Mouse (Mus musculus): ENCODE results near the gene Cdk4. TPM values are rescaled to one million over a fixed set of nuclear protein-coding genes. Genes with fewer than 3 reads are reported as not detected.

Cdk4 gene
- polyA plus RNA-seq, 1 experiment from 2014 or later, result 3,117 TPM

- H3K4me2 ChIP-seq (ENCODE audit: low read depth, low read length), result peak overlapping the region; percentile 17; the same call in 1 of the 2 replicates
- ATAC-seq (replicated peaks; ENCODE audit: insufficient number of reproducible peaks, low FRiP score, low TSS enrichment, low read depth), result no peak
- no peaks in the 10 kb centered on the region; the same call in 1 of the 2 replicates for H3K36me3 ChIP-seq (replicated peaks; ENCODE audit: control insufficient read depth, insufficient read depth, low read depth, low read length)
- WGBS, result 6% methylated on average over 57 of the region's 57 CpGs
- no peaks in the 10 kb centered on the region for H3K9me3 ChIP-seq (replicated peaks; ENCODE audit: control insufficient read depth, low read length)
- peak; percentile 61 for DNase-seq (ENCODE audit: low spot score)
- no peak overlapping the region for H3K27ac ChIP-seq (replicated peaks; ENCODE audit: low read depth, low read length)
- H3K9ac ChIP-seq (replicated peaks; ENCODE audit: low read length), result no peak overlapping the region
- no peak overlapping the region for H3K4me3 ChIP-seq (ENCODE audit: low read depth, low read length)
- peaks cover 39% of the 10 kb centered on the region for H3K27me3 ChIP-seq (ENCODE audit: control insufficient read depth, insufficient read depth, low read length)
- H3K4me1 ChIP-seq (ENCODE audit: control insufficient read depth, insufficient read depth, low read length), result 0 out of 2 replicates have a peak, but pooled peaks cover 3% of the 10 kb centered on the region
These were observed 27.5 kb downstream of the Cdk4 start for GRCm38 (mm10) chr10:127090560-127091411.

DNA sequence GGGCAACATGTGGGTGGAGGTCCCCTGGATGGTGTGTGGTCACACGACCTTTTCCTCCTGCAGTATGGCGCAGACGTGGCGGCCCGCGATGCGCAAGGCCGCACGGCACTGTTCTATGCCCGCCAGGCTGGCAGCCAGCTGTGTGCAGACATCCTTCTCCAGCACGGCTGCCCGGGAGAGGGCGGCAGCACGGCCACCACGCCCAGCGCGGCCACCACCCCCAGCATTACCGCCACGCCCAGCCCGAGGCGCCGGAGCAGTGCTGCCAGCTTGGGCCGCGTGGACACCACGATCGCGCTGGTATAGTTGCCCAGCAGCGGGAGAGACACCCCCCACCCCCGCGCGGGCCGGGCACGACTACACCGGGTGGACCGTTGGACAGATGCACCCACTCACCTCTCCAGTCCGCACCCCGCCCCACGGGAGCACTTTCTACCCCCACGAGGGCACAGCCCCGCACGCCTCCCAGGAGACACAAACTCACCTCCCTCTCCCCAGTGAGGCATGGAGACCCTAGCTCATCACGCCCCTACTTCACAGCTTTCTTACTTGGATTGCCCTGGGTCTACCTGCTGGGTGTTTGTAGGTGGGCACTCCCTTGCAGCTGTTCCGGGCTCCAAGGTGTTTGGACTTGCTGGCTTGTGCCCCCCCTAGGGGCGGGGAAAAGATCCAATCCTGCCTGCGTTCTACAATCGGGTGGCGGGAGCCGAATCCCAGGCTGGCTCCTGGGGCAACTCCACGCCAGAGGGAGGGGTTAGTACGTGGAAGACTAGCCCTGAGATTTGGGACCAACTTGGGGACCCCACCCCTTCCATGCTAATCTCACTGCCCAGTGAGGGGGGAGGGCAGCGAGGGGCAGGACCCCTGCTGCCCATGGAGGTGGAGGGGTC, 28.4 kb downstream of the Cdk4 start:
- Histone ChIP-seq H3K4me2 (ENCODE audit: low read depth, low read length) (0 out of 2 replicates have a peak overlapping the region, but pooled peaks have one; percentile 19), H3K9me3 (replicated peaks; ENCODE audit: control insufficient read depth, low read length) (no peaks in the 10 kb centered on the region), H3K36me3 (replicated peaks; ENCODE audit: control insufficient read depth, insufficient read depth, low read depth, low read length) (no peaks in the 10 kb centered on the region; the same call in 1 of the 2 replicates), H3K27ac (replicated peaks; ENCODE audit: low read depth, low read length) (no peak overlapping the region), H3K4me3 (ENCODE audit: low read depth, low read length) (no peak overlapping the region), H3K27me3 (ENCODE audit: control insufficient read depth, insufficient read depth, low read length) (peaks cover 39% of the 10 kb centered on the region), H3K4me1 (ENCODE audit: control insufficient read depth, insufficient read depth, low read length) (0 out of 2 replicates have a peak, but pooled peaks cover 3% of the 10 kb centered on the region), H3K9ac (replicated peaks; ENCODE audit: low read length) (no peak overlapping the region)
- DNase-seq (ENCODE audit: low spot score) (no peak), ATAC-seq (replicated peaks; ENCODE audit: insufficient number of reproducible peaks, low FRiP score, low TSS enrichment, low read depth) (peak; percentile 9; the same call in 1 of the 2 replicates)
- WGBS, result 7% methylated on average over 51 of the region's 51 CpGs

DNA sequence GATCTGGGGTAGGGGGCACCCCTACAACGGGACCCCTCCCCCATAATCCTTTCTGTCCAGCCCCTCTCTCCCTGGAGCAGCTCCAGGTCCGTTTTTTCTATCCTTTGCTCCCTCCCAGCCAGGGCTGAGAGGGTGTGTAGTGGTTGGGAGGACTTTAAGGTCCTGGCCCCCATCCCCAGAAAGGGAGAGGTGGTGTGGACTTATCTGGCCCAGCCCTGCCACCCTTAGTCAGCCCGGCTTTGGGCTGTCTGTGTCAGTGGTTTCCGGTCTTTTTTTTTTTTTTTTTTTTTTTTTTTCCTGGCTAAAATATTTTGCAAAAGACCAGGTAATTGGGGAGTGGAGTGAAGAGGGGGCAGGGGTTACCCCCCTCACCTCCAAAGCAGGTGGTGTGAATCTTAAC, 29.4 kb downstream of the Cdk4 start:
- H3K9me3 ChIP-seq (replicated peaks; ENCODE audit: control insufficient read depth, low read length), result no peaks in the 10 kb centered on the region
- DNase-seq (ENCODE audit: low spot score) (no peak), ATAC-seq (replicated peaks; ENCODE audit: insufficient number of reproducible peaks, low FRiP score, low TSS enrichment, low read depth) (no peak)
- peaks cover 39% of the 10 kb centered on the region for H3K27me3 ChIP-seq (ENCODE audit: control insufficient read depth, insufficient read depth, low read length)
- peaks cover 3% of the 10 kb centered on the region for H3K36me3 ChIP-seq (replicated peaks; ENCODE audit: control insufficient read depth, insufficient read depth, low read depth, low read length)
- H3K4me3 ChIP-seq (ENCODE audit: low read depth, low read length), result no peak overlapping the region
- WGBS, result 44% methylated on average over 4 of the region's 4 CpGs
- H3K4me1 ChIP-seq (ENCODE audit: control insufficient read depth, insufficient read depth, low read length), result 0 out of 2 replicates have a peak, but pooled peaks cover 3% of the 10 kb centered on the region
- no peak overlapping the region for H3K9ac ChIP-seq (replicated peaks; ENCODE audit: low read length)
- no peak overlapping the region for H3K27ac ChIP-seq (replicated peaks; ENCODE audit: low read depth, low read length)
- H3K4me2 ChIP-seq (ENCODE audit: low read depth, low read length), result no peak overlapping the region

DNA sequence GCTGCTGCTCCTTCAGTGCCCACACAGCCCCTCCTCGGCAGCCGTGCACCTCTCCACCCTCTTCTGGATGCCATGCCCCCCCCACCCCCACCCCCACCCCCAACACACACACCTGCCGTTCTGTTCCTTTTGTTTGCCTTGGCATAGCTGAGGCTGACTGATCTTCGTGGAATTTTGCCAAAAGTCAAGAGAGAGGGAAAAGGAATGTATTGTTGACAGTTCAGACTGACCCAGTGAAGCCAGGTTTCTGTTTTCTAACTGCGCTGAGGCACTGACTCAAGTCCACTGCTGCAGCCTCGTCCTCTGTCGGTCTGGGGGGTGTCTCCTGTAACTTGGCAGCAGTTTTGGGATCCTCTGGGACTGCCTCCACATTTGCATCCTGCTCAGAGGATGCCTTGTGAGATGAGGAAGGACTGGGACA, 31.1 kb downstream of the Cdk4 start:
- no peak overlapping the region for H3K4me2 ChIP-seq (ENCODE audit: low read depth, low read length)
- 62% methylated on average over 7 of the region's 7 CpGs for WGBS
- H3K4me3 ChIP-seq (ENCODE audit: low read depth, low read length), result no peak overlapping the region
- ATAC-seq (replicated peaks; ENCODE audit: insufficient number of reproducible peaks, low FRiP score, low TSS enrichment, low read depth) (no peak), DNase-seq (ENCODE audit: low spot score) (no peak)
- H3K27me3 ChIP-seq (ENCODE audit: control insufficient read depth, insufficient read depth, low read length), result peaks cover 34% of the 10 kb centered on the region
- 0 out of 2 replicates have a peak, but pooled peaks cover 3% of the 10 kb centered on the region for H3K4me1 ChIP-seq (ENCODE audit: control insufficient read depth, insufficient read depth, low read length)
- no peaks in the 10 kb centered on the region for H3K9me3 ChIP-seq (replicated peaks; ENCODE audit: control insufficient read depth, low read length)
- H3K9ac ChIP-seq (replicated peaks; ENCODE audit: low read length), result no peak overlapping the region
- H3K36me3 ChIP-seq (replicated peaks; ENCODE audit: control insufficient read depth, insufficient read depth, low read depth, low read length), result peaks cover 8% of the 10 kb centered on the region
- H3K27ac ChIP-seq (replicated peaks; ENCODE audit: low read depth, low read length), result no peak overlapping the region

DNA sequence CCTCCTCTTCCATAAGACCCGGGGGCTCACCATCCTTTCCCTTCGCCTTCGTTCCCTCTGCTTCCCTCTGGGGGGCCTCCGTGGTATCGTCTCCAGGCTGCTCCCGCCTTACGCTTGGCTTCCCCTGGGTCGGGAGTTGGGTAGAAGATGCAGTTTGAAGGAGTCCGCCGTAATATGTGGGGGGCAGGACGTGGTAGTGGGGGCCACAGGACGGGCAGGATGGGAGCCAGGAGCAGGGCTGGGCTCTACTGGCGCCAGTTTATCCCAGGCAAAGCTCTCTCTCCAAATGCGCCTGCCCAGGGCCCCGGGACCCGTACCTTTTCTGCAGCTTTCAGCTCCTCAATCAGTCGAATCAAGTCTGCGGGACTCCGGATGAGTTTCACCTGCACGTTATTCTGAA, 35.2 kb downstream of the Cdk4 start:
- Histone ChIP-seq H3K4me2 (ENCODE audit: low read depth, low read length) (no peak overlapping the region), H3K4me3 (ENCODE audit: low read depth, low read length) (no peak overlapping the region), H3K27ac (replicated peaks; ENCODE audit: low read depth, low read length) (no peak overlapping the region), H3K36me3 (replicated peaks; ENCODE audit: control insufficient read depth, insufficient read depth, low read depth, low read length) (peaks cover 8% of the 10 kb centered on the region), H3K4me1 (ENCODE audit: control insufficient read depth, insufficient read depth, low read length) (no peaks in the 10 kb centered on the region), H3K9me3 (replicated peaks; ENCODE audit: control insufficient read depth, low read length) (no peaks in the 10 kb centered on the region), H3K9ac (replicated peaks; ENCODE audit: low read length) (no peak overlapping the region), H3K27me3 (ENCODE audit: control insufficient read depth, insufficient read depth, low read length) (no peaks in the 10 kb centered on the region; the same call in 1 of the 2 replicates)
- ATAC-seq (replicated peaks; ENCODE audit: insufficient number of reproducible peaks, low FRiP score, low TSS enrichment, low read depth) (no peak), DNase-seq (ENCODE audit: low spot score) (no peak)
- WGBS, result 79% methylated on average over 20 of the region's 20 CpGs

DNA sequence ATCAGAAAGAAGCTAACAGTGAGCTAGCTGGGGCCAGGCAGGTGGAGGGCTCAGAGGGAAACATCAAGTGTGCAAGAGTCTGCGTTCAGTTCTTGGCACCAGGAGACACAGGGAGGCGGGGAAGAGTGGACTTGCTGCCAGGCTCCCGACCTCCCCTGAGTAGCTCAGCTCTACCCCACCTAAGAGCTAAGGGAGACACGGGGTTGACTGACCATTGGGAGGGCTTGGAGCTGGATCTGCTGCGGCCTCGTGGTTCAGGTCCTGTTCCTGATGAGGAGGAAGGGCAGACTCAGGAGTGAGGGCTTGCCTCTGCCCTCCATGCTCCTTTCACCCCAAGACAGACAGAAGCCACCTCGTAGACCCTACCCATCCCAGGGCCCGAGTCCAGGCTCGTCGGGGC, 35.9 kb downstream of the Cdk4 start:
- WGBS, result 82% methylated on average over 10 of the region's 10 CpGs
- DNase-seq (ENCODE audit: low spot score) (no peak), ATAC-seq (replicated peaks; ENCODE audit: insufficient number of reproducible peaks, low FRiP score, low TSS enrichment, low read depth) (no peak)
- Histone ChIP-seq H3K4me2 (ENCODE audit: low read depth, low read length) (no peak overlapping the region), H3K27ac (replicated peaks; ENCODE audit: low read depth, low read length) (no peak overlapping the region), H3K27me3 (ENCODE audit: control insufficient read depth, insufficient read depth, low read length) (no peaks in the 10 kb centered on the region), H3K9me3 (replicated peaks; ENCODE audit: control insufficient read depth, low read length) (no peaks in the 10 kb centered on the region), H3K36me3 (replicated peaks; ENCODE audit: control insufficient read depth, insufficient read depth, low read depth, low read length) (peaks cover 8% of the 10 kb centered on the region), H3K4me3 (ENCODE audit: low read depth, low read length) (no peak overlapping the region), H3K4me1 (ENCODE audit: control insufficient read depth, insufficient read depth, low read length) (no peaks in the 10 kb centered on the region), H3K9ac (replicated peaks; ENCODE audit: low read length) (no peak overlapping the region)

- Histone ChIP-seq H3K9me3 (replicated peaks; ENCODE audit: control insufficient read depth, low read length) (no peaks in the 10 kb centered on the region), H3K27me3 (ENCODE audit: control insufficient read depth, insufficient read depth, low read length) (no peaks in the 10 kb centered on the region), H3K36me3 (replicated peaks; ENCODE audit: control insufficient read depth, insufficient read depth, low read depth, low read length) (peaks cover 8% of the 10 kb centered on the region), H3K9ac (replicated peaks; ENCODE audit: low read length) (no peak overlapping the region), H3K4me3 (ENCODE audit: low read depth, low read length) (no peak overlapping the region), H3K27ac (replicated peaks; ENCODE audit: low read depth, low read length) (no peak overlapping the region), H3K4me2 (ENCODE audit: low read depth, low read length) (no peak overlapping the region), H3K4me1 (ENCODE audit: control insufficient read depth, insufficient read depth, low read length) (no peaks in the 10 kb centered on the region)
- ATAC-seq (replicated peaks; ENCODE audit: insufficient number of reproducible peaks, low FRiP score, low TSS enrichment, low read depth) (no peak), DNase-seq (ENCODE audit: low spot score) (no peak)
- 90% methylated on average over 15 of the region's 15 CpGs for WGBS
These were observed 36.5 kb downstream of the Cdk4 start for GRCm38 (mm10) chr10:127099868-127100267.
